Mouse (Mus musculus) lung, postnatal 0 days (tissue): ENCODE measurements around the gene Slc39a7. TPM values are rescaled to one million over a fixed set of nuclear protein-coding genes. Genes with fewer than 3 reads are reported as not detected.
"Not testable (repeated sequence)": the region's sequence is repeated elsewhere in the genome, so short reads cannot be mapped to it uniquely, and the experiment has no call there.

Experiments used
- ATAC-seq: fragments of 200-750 bp; cut with Nextera tagmentation; 2 replicates; pipeline ENCODE4 v1.8.0; 2017; ENCODE audit warnings: moderate library complexity
- DNase-seq: peaks from one replicate; pipeline ENCODE4 v3.0.0-alpha.2; 2016; ENCODE audit warnings: low spot score
- H3K27ac ChIP-seq: fragments of 300-500 bp; sonication (generic); 2 replicates; pipeline ENCODE4 v1.5.1; 2014; ENCODE audit warnings: antibody characterized with exemption, mild to moderate bottlenecking, low read length, mixed read lengths
- H3K27me3 ChIP-seq: fragments of 300-500 bp; sonication (generic); replicated peaks from 2 replicates; pipeline ENCODE4 v1.6.1; 2014; ENCODE audit warnings: low read length, mixed read lengths; ENCODE audit not compliant: insufficient read depth
- H3K36me3 ChIP-seq: fragments of 300-500 bp; sonication (generic); 2 replicates; pipeline ENCODE4 v1.6.1; 2014; ENCODE audit warnings: low read length, mixed read lengths; ENCODE audit not compliant: insufficient read depth
- H3K4me1 ChIP-seq: fragments of 300-500 bp; sonication (generic); 2 replicates; pipeline ENCODE4 v1.6.1; 2014; ENCODE audit warnings: antibody characterized with exemption, low read depth, low read length, mixed read lengths; ENCODE audit not compliant: insufficient read depth
- H3K4me2 ChIP-seq: fragments of 300-500 bp; sonication (generic); replicated peaks from 2 replicates; pipeline ENCODE4 v1.6.1; 2014; ENCODE audit warnings: low read depth, mild to moderate bottlenecking, low read length, moderate library complexity, mixed read lengths
- H3K4me3 ChIP-seq: fragments of 300-500 bp; sonication (generic); 2 replicates; pipeline ENCODE4 v1.5.1; 2014; ENCODE audit warnings: low read depth, low read length
- H3K9ac ChIP-seq: fragments of 300-500 bp; sonication (generic); replicated peaks from 2 replicates; pipeline ENCODE4 v1.6.1; 2014; ENCODE audit warnings: low read depth, mild to moderate bottlenecking
- H3K9me3 ChIP-seq: fragments of 300-500 bp; sonication (generic); 2 replicates; pipeline ENCODE4 v1.6.1; 2016; ENCODE audit warnings: low read length, mixed read lengths
- CTCF ChIP-seq: IDR thresholded peaks from 2 replicates; pipeline ENCODE4 v1.5.1; 2016; ENCODE audit warnings: antibody characterized with exemption, mild to moderate bottlenecking
- EP300 ChIP-seq: IDR thresholded peaks from 2 replicates; pipeline ENCODE4 v1.6.1; 2016; ENCODE audit warnings: antibody characterized with exemption, mild to moderate bottlenecking, control low read depth
- WGBS: fragments of 180-500 bp; shearing (Covaris S2); extraction: QIAGEN DNeasy Blood & Tissue Kit; methylation state at CpG from one replicate; pipeline ENCODE4 v1.1.7; 2014; 5-methylcytosine and 5-hydroxymethylcytosine counted together
- polyA plus RNA-seq: library from polyadenylated mRNA; unstranded; fragments of >200 nt; fragmentation: Nextera tagmentation; extraction: Ambion mirVana; gene quantifications from 2 replicates; pipeline ENCODE4 v1.2.1, GENCODE M21; 2015

Gene Slc39a7
- polyA plus RNA-seq, 1 experiment from 2014 or later = 130 TPM

DNA sequence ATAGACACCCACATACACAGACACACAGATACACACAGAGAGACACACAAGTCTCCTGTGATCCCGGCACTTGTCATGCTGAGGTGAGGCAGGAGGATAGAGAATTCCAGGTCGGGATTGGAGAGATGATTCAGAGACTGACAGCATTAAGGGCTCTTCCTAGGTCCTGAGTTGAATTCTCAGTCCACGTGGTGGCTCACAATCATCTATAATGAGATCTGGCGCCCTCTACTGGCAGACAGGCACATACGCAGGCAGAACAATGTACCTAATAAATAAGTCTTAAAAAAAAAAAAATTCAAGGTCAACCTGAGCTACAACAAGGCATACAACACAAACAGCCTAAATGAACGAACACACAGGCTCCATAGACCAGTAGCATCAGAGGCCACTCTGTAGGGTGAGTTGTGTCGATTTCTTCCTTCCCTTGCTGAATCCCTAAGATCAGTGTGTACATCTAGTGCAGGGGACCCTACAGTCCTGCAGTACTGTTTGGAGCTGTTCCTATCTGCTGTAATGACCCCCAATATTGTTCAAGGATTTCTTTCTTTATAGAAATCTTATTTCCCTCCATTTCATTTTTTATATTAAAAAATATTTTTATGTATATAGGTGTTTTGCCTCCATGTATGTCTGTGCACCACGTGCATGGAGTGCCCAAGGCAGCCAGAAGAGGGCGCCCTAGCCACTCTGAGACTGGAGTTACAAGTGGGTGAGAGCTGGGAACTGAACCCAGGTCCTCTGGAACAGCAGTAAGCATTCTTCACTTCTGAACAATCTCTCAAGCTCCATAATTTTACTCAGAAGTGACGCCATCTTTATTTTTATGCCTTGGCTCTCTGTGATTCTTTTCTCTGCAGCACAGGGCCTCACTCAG is 39.5 kb downstream of the Slc39a7 start:
- no peak overlapping the region for H3K9ac ChIP-seq
- TF ChIP-seq CTCF (peak; percentile 84), EP300 (no peak)
- H3K4me1 ChIP-seq = no peaks in the 10 kb centered on the region
- DNase-seq = peak; percentile 85
- H3K4me2 ChIP-seq = no peak overlapping the region
- H3K36me3 ChIP-seq = no peaks in the 10 kb centered on the region
- H3K9me3 ChIP-seq = no peaks in the 10 kb centered on the region
- peak; percentile 44 for ATAC-seq
- WGBS = 32% methylated on average over 10 of the region's 10 CpGs
- no peaks in the 10 kb centered on the region for H3K27me3 ChIP-seq
- H3K27ac ChIP-seq = no peak overlapping the region
- no peak overlapping the region for H3K4me3 ChIP-seq

GRCm38 (mm10) chr17:33982136-33982535 is 49.3 kb downstream of the Slc39a7 start:
- not testable (repeated sequence) for H3K9ac ChIP-seq, H3K9me3 ChIP-seq, H3K4me3 ChIP-seq, H3K36me3 ChIP-seq, H3K4me1 ChIP-seq, H3K4me2 ChIP-seq, H3K27me3 ChIP-seq, H3K27ac ChIP-seq, ATAC-seq
- TF ChIP-seq CTCF = peak; percentile 88
- peak; percentile 31 for DNase-seq
- WGBS = 10% methylated on average over 8 of the region's 8 CpGs

- WGBS = under 1% methylated on average over 27 of the region's 27 CpGs
These were observed 50.1 kb downstream of the Slc39a7 start for GRCm38 (mm10) chr17:33981192-33981909.

DNA sequence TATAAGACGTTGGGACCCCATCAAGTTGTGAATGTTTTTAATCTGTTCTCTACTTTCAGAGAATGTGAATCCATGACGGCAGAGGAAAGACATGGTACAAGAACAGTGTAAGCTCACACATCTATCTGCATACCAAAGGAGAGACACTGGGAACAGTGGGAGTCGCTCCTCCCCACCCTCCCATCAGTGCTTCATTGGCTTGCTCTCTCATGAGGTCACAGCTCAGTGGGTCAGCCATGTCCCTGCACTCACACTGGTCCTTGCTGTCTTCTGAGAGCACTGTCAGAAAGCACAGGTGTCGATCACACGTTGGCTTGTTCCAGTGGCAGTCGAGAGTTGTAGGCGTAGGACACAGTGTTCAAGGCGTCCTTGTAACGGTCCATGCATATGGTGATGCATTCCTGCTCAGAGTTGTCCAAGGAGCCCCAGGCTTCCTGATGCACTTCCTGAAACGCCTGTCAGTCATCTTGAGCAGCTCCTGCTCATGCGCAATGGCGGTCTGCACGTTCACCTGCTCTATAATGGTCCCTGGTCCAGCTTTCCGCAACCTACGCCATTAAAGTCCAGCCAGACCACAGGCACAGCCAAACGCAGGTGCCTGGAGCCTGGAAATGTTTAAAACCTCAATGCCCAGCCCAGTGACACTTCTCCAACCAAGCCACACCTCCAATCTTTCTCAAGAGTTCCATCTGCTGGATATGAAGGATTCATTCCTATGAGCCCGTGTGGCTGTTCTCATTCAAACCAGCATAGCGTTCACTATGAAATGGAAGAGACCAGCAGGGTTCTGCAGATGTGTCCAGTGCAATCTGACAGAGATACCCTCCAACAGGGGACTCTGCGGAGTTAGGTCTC is 51.1 kb downstream of the Slc39a7 start:
- H3K9ac ChIP-seq = no peak overlapping the region
- no peaks in the 10 kb centered on the region for H3K36me3 ChIP-seq
- WGBS = 66% methylated on average over 19 of the region's 19 CpGs
- DNase-seq = peak; percentile 55
- H3K27me3 ChIP-seq = no peaks in the 10 kb centered on the region
- H3K27ac ChIP-seq = peak overlapping the region; percentile 47
- no peak overlapping the region; the same call in 1 of the 2 replicates for H3K4me2 ChIP-seq
- no peak for TF ChIP-seq CTCF
- no peak for TF ChIP-seq EP300
- ATAC-seq = no peak
- no peak overlapping the region for H3K4me3 ChIP-seq
- no peaks in the 10 kb centered on the region for H3K9me3 ChIP-seq
- H3K4me1 ChIP-seq = peaks cover 9% of the 10 kb centered on the region; the same call in 1 of the 2 replicates

More at GRCm38 (mm10) chr17:33981192-33981909, 50.1 kb downstream of the Slc39a7 start:
- H3K9me3 ChIP-seq, H3K9ac ChIP-seq, H3K4me1 ChIP-seq, H3K27me3 ChIP-seq, H3K36me3 ChIP-seq: not testable (repeated sequence)
- ATAC-seq (peak; percentile 88), DNase-seq (peak; percentile 97)
- TF ChIP-seq CTCF (peak; percentile 60), EP300 (peak; percentile 24; the same call in 1 of the 2 replicates)
- Histone ChIP-seq H3K27ac (peak overlapping the region; percentile 51; the same call in 1 of the 2 replicates), H3K4me2 (peak overlapping the region; percentile 52), H3K4me3 (peak overlapping the region; percentile 38)

GRCm38 (mm10) chr17:33979512-33980050 is 51.9 kb downstream of the Slc39a7 start:
- no peak overlapping the region for H3K4me3 ChIP-seq
- ATAC-seq (peak; percentile 16; the same call in 1 of the 2 replicates), DNase-seq (peak; percentile 77)
- no peak overlapping the region for H3K4me2 ChIP-seq
- TF ChIP-seq EP300 = peak; percentile 68
- TF ChIP-seq CTCF = no peak
- H3K36me3 ChIP-seq = no peaks in the 10 kb centered on the region
- no peaks in the 10 kb centered on the region for H3K9me3 ChIP-seq
- no peaks in the 10 kb centered on the region for H3K27me3 ChIP-seq
- H3K4me1 ChIP-seq = peaks cover 9% of the 10 kb centered on the region; the same call in 1 of the 2 replicates
- no peak overlapping the region for H3K27ac ChIP-seq
- 46% methylated on average over 6 of the region's 6 CpGs for WGBS
- no peak overlapping the region for H3K9ac ChIP-seq
